Mouse (Mus musculus) spleen, adult 2 months (tissue): ENCODE data around the gene Gm49325.

Experiments used
- CTCF ChIP-seq: fragments of 200-500 bp; IDR thresholded peaks from 2 replicates; pipeline ENCODE4 v1.5.1; 2011; ENCODE audit warnings: mild to moderate bottlenecking, inconsistent platforms; ENCODE audit not compliant: insufficient read depth, insufficient read length, insufficient replicate concordance; ENCODE audit errors: extremely low read depth
- POLR2A ChIP-seq: fragments of 200-500 bp; IDR thresholded peaks from 2 replicates; pipeline ENCODE4 v1.6.1; 2011; ENCODE audit warnings: low read depth, low read length, inconsistent platforms

DNA sequence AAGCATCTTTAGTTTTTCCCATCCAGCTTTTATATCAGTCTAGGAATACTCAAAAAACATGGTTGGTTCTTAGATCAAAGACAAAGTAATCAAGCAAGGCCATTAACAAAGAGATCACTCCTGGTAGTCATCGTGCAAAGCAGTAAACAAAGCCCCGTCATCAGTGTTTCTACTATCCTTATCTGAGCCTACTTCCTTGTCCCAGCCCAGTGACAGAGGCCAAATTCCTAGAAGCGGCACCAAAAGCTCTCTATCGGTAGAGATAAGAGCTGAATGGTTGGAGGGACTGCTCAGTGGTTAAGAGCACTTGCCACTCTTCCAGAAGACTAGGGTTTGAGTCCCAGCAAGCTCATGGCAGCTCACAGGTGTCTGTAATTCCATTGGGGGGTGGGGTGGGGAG is 65.5 kb downstream of the Gm49325 start:
- TF ChIP-seq CTCF = no peak
- no peak for TF ChIP-seq POLR2A
